Mouse (Mus musculus) hindbrain, embryonic 11.5 days (tissue): ENCODE data around the gene Foxo4. TPM values are rescaled to one million over a fixed set of nuclear protein-coding genes. Genes with fewer than 3 reads are reported as not detected.
A peak's percentile ranks its signal among the peaks of the same experiment; 100 is the strongest.

ENCODE experiments used
- ATAC-seq: fragments of 200-750 bp; cut with Nextera tagmentation; 2 replicates; pipeline ENCODE4 v1.8.0; 2017; ENCODE audit warnings: mild to moderate bottlenecking, moderate TSS enrichment, moderate library complexity; ENCODE audit not compliant: low FRiP score
- DNase-seq: peaks from one replicate; pipeline ENCODE4 v3.0.0-alpha.2; 2015; ENCODE audit warnings: low spot score
- H3K27ac ChIP-seq: fragments of 300-500 bp; sonication (generic); 2 replicates; pipeline ENCODE4 v1.5.1; 2014; ENCODE audit warnings: mild to moderate bottlenecking, low read depth, low read length
- H3K27me3 ChIP-seq: fragments of 300-500 bp; sonication (generic); 2 replicates; pipeline ENCODE4 v1.6.1; 2014; ENCODE audit warnings: mild to moderate bottlenecking, low read length, moderate library complexity, mixed read lengths; ENCODE audit not compliant: control insufficient read depth, insufficient read depth
- H3K36me3 ChIP-seq: fragments of 300-500 bp; sonication (generic); 2 replicates; pipeline ENCODE4 v1.6.1; 2014; ENCODE audit warnings: mild to moderate bottlenecking, low read length, moderate library complexity, mixed read lengths; ENCODE audit not compliant: control insufficient read depth, insufficient read depth
- H3K4me1 ChIP-seq: fragments of 300-500 bp; sonication (generic); replicated peaks from 2 replicates; pipeline ENCODE4 v1.6.1; 2014; ENCODE audit warnings: low read length, mixed read lengths; ENCODE audit not compliant: control insufficient read depth, insufficient read depth
- H3K4me2 ChIP-seq: fragments of 300-500 bp; sonication (generic); replicated peaks from 2 replicates; pipeline ENCODE4 v1.6.1; 2014; ENCODE audit warnings: mild to moderate bottlenecking, low read depth, low read length
- H3K4me3 ChIP-seq: fragments of 300-500 bp; sonication (generic); 2 replicates; pipeline ENCODE4 v1.5.1; 2014; ENCODE audit warnings: low read depth, low read length
- H3K9ac ChIP-seq: fragments of 300-500 bp; sonication (generic); 2 replicates; pipeline ENCODE4 v1.6.1; 2014; ENCODE audit warnings: low read depth, low read length
- H3K9me3 ChIP-seq: fragments of 300-500 bp; sonication (generic); 2 replicates; pipeline ENCODE4 v1.6.1; 2016; ENCODE audit warnings: low read length; ENCODE audit not compliant: control insufficient read depth
- WGBS: fragments of 180-500 bp; shearing (Covaris S2); extraction: QIAGEN DNeasy Blood & Tissue Kit; methylation state at CpG from one replicate; pipeline ENCODE4 v1.1.7; 2014; 5-methylcytosine and 5-hydroxymethylcytosine counted together
- polyA plus RNA-seq: library from polyadenylated mRNA; unstranded; fragments of >200 nt; fragmentation: Nextera tagmentation; extraction: Ambion mirVana; gene quantifications from 2 replicates; pipeline ENCODE4 v1.2.1, GENCODE M21; 2014

Gene Foxo4
- 2.2 and 3.6 TPM in 2 replicates for polyA plus RNA-seq

GRCm38 (mm10) chrX:101253952-101254729, at the start of gene Foxo4:
Gene Foxo4, plus strand, starts transcription at chrX:101254528.
- H3K36me3 ChIP-seq: no peaks in the 10 kb centered on the region
- H3K4me3 ChIP-seq: peak within 1 kb of the TSS; percentile 45
- ATAC-seq (peak; percentile 83), DNase-seq (peak; percentile 86)
- no peaks in the 10 kb centered on the region for H3K4me1 ChIP-seq
- 17% methylated on average over 46 of the region's 47 CpGs for WGBS
- H3K27ac ChIP-seq: no peak within 1 kb of the TSS
- peak within 1 kb of the TSS; percentile 67 for H3K4me2 ChIP-seq
- no peaks in the 10 kb centered on the region for H3K9me3 ChIP-seq
- no peaks in the 10 kb centered on the region for H3K27me3 ChIP-seq
- peak within 1 kb of the TSS; percentile 53 for H3K9ac ChIP-seq

- DNase-seq (peak; percentile 88), ATAC-seq (peak; percentile 98)
- H3K36me3 ChIP-seq: no peaks in the 10 kb centered on the region
- WGBS: 14% methylated on average over 53 of the region's 55 CpGs
- peaks cover 2% of the 10 kb centered on the region; the same call in 1 of the 2 replicates for H3K27me3 ChIP-seq
- H3K4me3 ChIP-seq: peak within 1 kb of the TSS; percentile 52
- H3K4me1 ChIP-seq: no peaks in the 10 kb centered on the region
- H3K9ac ChIP-seq: peak within 1 kb of the TSS; percentile 58
- peak within 1 kb of the TSS; percentile 71 for H3K27ac ChIP-seq
- H3K9me3 ChIP-seq: no peaks in the 10 kb centered on the region
- H3K4me2 ChIP-seq: peak within 1 kb of the TSS; percentile 50
Observed at GRCm38 (mm10) chrX:101221834-101222795, 32.2 kb upstream of the Foxo4 start, which contains the start of gene Snx12. Gene Snx12, minus strand, starts transcription at chrX:101222563.

GRCm38 (mm10) chrX:101222796-101223162, 31.5 kb upstream of the Foxo4 start:
- H3K27ac ChIP-seq: no peak overlapping the region
- peak overlapping the region; percentile 29; the same call in 1 of the 2 replicates for H3K4me2 ChIP-seq
- peak overlapping the region; percentile 22; the same call in 1 of the 2 replicates for H3K4me3 ChIP-seq
- H3K9ac ChIP-seq: 0 out of 2 replicates have a peak overlapping the region, but pooled peaks have one; percentile 15
- no peaks in the 10 kb centered on the region for H3K36me3 ChIP-seq
- H3K9me3 ChIP-seq: no peaks in the 10 kb centered on the region
- 33% methylated on average over 7 of the region's 7 CpGs for WGBS
- no peak for DNase-seq
- peaks cover 4% of the 10 kb centered on the region; the same call in 1 of the 2 replicates for H3K27me3 ChIP-seq
- no peak for ATAC-seq
- H3K4me1 ChIP-seq: no peaks in the 10 kb centered on the region

- ATAC-seq: no peak
- WGBS: 29% methylated on average over 1 of the region's 1 CpGs
- H3K27ac ChIP-seq: no peak overlapping the region
Observed at GRCm38 (mm10) chrX:101245011-101245410, 9.3 kb upstream of the Foxo4 start.

GRCm38 (mm10) chrX:101254740-101255139, 412 bp downstream of the Foxo4 start:
- Histone ChIP-seq H3K9ac (peak overlapping the region; percentile 53), H3K4me1 (no peaks in the 10 kb centered on the region), H3K27me3 (no peaks in the 10 kb centered on the region), H3K4me3 (peak overlapping the region; percentile 45), H3K36me3 (no peaks in the 10 kb centered on the region), H3K27ac (no peak overlapping the region), H3K4me2 (peak overlapping the region; percentile 67), H3K9me3 (no peaks in the 10 kb centered on the region)
- peak; percentile 42; the same call in 1 of the 2 replicates for ATAC-seq
- DNase-seq: peak; percentile 22
- 12% methylated on average over 25 of the region's 26 CpGs for WGBS

More at GRCm38 (mm10) chrX:101245011-101245410, 9.3 kb upstream of the Foxo4 start:
- H3K27me3 ChIP-seq: no peaks in the 10 kb centered on the region
- no peaks in the 10 kb centered on the region for H3K36me3 ChIP-seq
- H3K4me2 ChIP-seq: no peak overlapping the region
- no peak overlapping the region for H3K4me3 ChIP-seq
- no peak overlapping the region for H3K9ac ChIP-seq
- DNase-seq: no peak
- no peaks in the 10 kb centered on the region for H3K9me3 ChIP-seq
- H3K4me1 ChIP-seq: no peaks in the 10 kb centered on the region

- WGBS: 86% methylated on average over 13 of the region's 13 CpGs
- Histone ChIP-seq H3K9me3 (no peaks in the 10 kb centered on the region), H3K36me3 (no peaks in the 10 kb centered on the region), H3K4me2 (no peak overlapping the region), H3K4me3 (no peak overlapping the region), H3K9ac (no peak overlapping the region), H3K27ac (no peak overlapping the region), H3K27me3 (no peaks in the 10 kb centered on the region), H3K4me1 (no peaks in the 10 kb centered on the region; the same call in 1 of the 2 replicates)
- peak; percentile 9 for DNase-seq
- ATAC-seq: no peak
Observed at GRCm38 (mm10) chrX:101256603-101257002, 2.3 kb downstream of the Foxo4 start.

GRCm38 (mm10) chrX:101260441-101261325, 6.4 kb downstream of the Foxo4 start:
- Histone ChIP-seq H3K9ac (no peak overlapping the region), H3K9me3 (no peaks in the 10 kb centered on the region), H3K27ac (peak overlapping the region; percentile 81), H3K4me2 (no peak overlapping the region), H3K36me3 (no peaks in the 10 kb centered on the region), H3K4me3 (no peak overlapping the region), H3K27me3 (no peaks in the 10 kb centered on the region), H3K4me1 (no peaks in the 10 kb centered on the region; the same call in 1 of the 2 replicates)
- peak; percentile 85 for ATAC-seq
- 17% methylated on average over 8 of the region's 13 CpGs for WGBS
- DNase-seq: peak; percentile 58

- H3K4me1 ChIP-seq: no peaks in the 10 kb centered on the region; the same call in 1 of the 2 replicates
- no peak for ATAC-seq
- H3K9ac ChIP-seq: no peak within 1 kb of the TSS
- H3K36me3 ChIP-seq: no peaks in the 10 kb centered on the region
- no peaks in the 10 kb centered on the region for H3K27me3 ChIP-seq
- H3K9me3 ChIP-seq: no peaks in the 10 kb centered on the region
- WGBS: 93% methylated on average over 1 of the region's 1 CpGs
- H3K27ac ChIP-seq: no peak within 1 kb of the TSS
- H3K4me3 ChIP-seq: no peak within 1 kb of the TSS
- DNase-seq: no peak
- no peak within 1 kb of the TSS for H3K4me2 ChIP-seq
Observed at GRCm38 (mm10) chrX:101263892-101264291, 9.6 kb downstream of the Foxo4 start, which contains the start of gene Gm614. Gene Gm614, minus strand, starts transcription at chrX:101263992.
